Mouse (Mus musculus) embryonic fibroblast, embryonic 13.5 days (primary cell): ENCODE measurements at regions not wholly inside any gene's neighbourhood (a gene's known extent, or its start where the extent isn't known, plus 50 kb on each side); places are given as distances from the start of the nearest gene placed in this dataset.

Experiments
- CTCF ChIP-seq: IDR thresholded peaks from 2 replicates; pipeline ENCODE4 v1.5.1; 2011; ENCODE audit warnings: mild to moderate bottlenecking, control low read depth, low read length, moderate library complexity, borderline replicate concordance; ENCODE audit not compliant: insufficient read depth
- POLR2A ChIP-seq: IDR thresholded peaks from 2 replicates; pipeline ENCODE4 v1.6.1; 2011; ENCODE audit warnings: low read depth, mild to moderate bottlenecking, control low read depth, low read length, moderate library complexity

DNA sequence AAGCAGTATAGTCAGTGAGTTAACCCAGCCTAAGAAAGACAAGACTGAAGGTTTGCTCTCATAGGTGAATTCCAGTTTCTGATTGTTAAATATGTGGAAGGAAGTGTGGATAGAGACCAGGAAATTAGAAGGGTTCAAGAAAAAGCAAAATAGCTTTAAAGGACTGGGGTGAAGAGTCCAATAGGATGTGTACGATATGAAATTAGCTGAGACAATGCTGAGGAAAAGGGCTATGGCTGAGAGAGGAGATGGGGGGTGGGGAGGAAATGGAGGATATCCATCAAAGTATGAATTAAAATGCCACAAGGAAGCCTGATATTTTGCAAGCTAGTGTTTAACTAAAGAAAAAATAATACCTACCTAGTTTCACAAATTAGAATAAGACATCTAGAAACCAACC is 124.9 kb downstream of the Fam198b start:
- TF ChIP-seq POLR2A (no peak), CTCF (no peak)
